Mouse (Mus musculus): ENCODE data around the gene Pdxk. TPM values are rescaled to one million over a fixed set of nuclear protein-coding genes. Genes with fewer than 3 reads are reported as not detected.
A peak's percentile ranks its signal among the peaks of the same experiment; 100 is the strongest.
"Not testable (repeated sequence)": the region's sequence is repeated elsewhere in the genome, so short reads cannot be mapped to it uniquely, and the experiment has no call there.

The Pdxk gene
- polyA plus RNA-seq, 1 experiment from 2014 or later = 12.4 TPM

DNA sequence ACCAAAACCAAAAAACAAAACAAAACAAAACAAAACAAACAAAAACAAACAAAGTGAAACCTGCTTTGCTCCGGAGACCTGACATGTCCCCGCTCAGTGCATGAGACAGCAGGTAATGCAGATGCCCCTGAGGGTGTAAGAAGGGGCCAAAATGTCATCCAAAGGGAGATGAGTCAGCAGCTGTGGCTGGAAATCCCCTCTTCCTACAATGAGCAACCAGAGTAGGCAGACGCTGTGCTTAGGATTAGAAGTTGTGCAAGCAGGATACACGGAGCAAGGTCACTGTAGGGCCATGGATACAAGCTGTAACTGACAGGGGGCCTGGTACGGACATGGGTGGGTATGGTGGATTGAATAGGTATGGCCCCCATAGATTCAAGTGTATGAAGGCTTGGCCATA lies 35.6 kb downstream of the Pdxk start:
- Histone ChIP-seq H3K27ac (ENCODE audit: low read length) (no peak overlapping the region), H3K36me3 (ENCODE audit: control insufficient read depth, insufficient read depth, low read length) (peaks cover 18% of the 10 kb centered on the region), H3K4me1 (ENCODE audit: control insufficient read depth, insufficient read depth, low read length) (peaks cover 11% of the 10 kb centered on the region), H3K9me3 (replicated peaks; ENCODE audit: control insufficient read depth, low read length) (no peaks in the 10 kb centered on the region), H3K27me3 (ENCODE audit: control insufficient read depth, insufficient read depth, low read length) (no peaks in the 10 kb centered on the region), H3K4me2 (ENCODE audit: low read depth, low read length) (no peak overlapping the region), H3K9ac (ENCODE audit: low read length) (no peak overlapping the region), H3K4me3 (replicated peaks; ENCODE audit: low read length) (no peak overlapping the region)
- ATAC-seq (ENCODE audit: insufficient read depth, low FRiP score) = no peak
- WGBS = 87% methylated on average over 5 of the region's 5 CpGs

DNA sequence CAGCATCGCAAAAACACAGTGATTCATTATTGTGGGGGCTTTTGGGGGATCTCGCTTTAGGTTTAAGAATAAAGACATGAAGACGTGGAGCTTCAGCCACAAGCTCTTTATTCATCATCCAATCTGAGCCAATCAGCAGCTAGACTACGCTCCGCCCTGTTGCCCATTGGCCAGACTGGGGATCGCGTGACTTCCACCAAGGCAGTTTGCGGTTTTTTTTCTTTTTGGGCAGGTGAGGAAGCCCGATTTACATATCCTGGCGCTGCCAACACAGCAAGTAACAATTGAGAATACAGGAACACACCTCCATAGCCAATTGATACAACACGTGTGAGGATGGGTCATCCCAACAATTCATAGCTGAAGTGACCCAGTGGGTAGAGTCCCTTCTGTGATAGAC lies 36.7 kb downstream of the Pdxk start:
- Histone ChIP-seq H3K27ac (ENCODE audit: low read length) (no peak overlapping the region), H3K4me1 (ENCODE audit: control insufficient read depth, insufficient read depth, low read length) (peaks cover 11% of the 10 kb centered on the region), H3K4me3 (replicated peaks; ENCODE audit: low read length) (no peak overlapping the region), H3K36me3 (ENCODE audit: control insufficient read depth, insufficient read depth, low read length) (peaks cover 18% of the 10 kb centered on the region), H3K27me3 (ENCODE audit: control insufficient read depth, insufficient read depth, low read length) (no peaks in the 10 kb centered on the region), H3K9me3 (replicated peaks; ENCODE audit: control insufficient read depth, low read length) (no peaks in the 10 kb centered on the region), H3K9ac (ENCODE audit: low read length) (no peak overlapping the region), H3K4me2 (ENCODE audit: low read depth, low read length) (no peak overlapping the region)
- ATAC-seq (ENCODE audit: insufficient read depth, low FRiP score) = no peak
- 92% methylated on average over 11 of the region's 11 CpGs for WGBS

DNA sequence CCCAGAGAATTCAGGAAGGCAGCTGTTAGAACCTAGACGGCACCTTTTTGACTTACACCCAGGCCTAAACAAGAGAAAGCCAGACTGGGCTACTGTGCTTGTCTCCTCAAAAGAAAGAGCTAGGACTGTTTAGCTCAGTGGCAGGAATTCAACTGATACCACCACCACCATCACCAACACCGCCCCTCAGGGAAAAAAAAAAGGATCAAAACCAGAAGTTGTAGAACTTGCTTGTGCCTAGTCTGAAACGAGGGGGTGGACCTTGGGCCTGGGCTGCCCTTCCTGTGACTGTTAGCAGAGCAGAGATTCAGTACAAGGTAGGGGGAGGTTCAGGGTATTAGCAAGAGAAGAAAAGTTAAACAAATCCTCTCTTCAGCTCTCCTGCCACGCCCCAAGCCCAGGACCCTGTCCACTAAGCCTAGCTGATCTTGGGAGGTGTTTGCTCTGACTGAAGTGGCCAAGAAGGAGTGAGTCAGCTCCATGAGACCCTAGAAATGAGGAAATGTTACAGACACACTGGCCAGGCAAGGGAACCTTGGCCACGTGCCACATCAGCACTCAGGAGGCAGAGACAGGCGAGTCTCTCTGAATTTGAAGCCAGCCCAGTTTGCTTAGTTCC lies 38.5 kb downstream of the Pdxk start:
- ATAC-seq (ENCODE audit: insufficient read depth, low FRiP score) = peak; percentile 38; the same call in 1 of the 2 replicates
- Histone ChIP-seq H3K27ac (ENCODE audit: low read length) (peak overlapping the region; percentile 96), H3K27me3 (ENCODE audit: control insufficient read depth, insufficient read depth, low read length) (no peaks in the 10 kb centered on the region), H3K4me3 (replicated peaks; ENCODE audit: low read length) (peak overlapping the region; percentile 98), H3K4me1 (ENCODE audit: control insufficient read depth, insufficient read depth, low read length) (peaks cover 11% of the 10 kb centered on the region), H3K9ac (ENCODE audit: low read length) (peak overlapping the region; percentile 96), H3K36me3 (ENCODE audit: control insufficient read depth, insufficient read depth, low read length) (peaks cover 18% of the 10 kb centered on the region), H3K9me3 (replicated peaks; ENCODE audit: control insufficient read depth, low read length) (no peaks in the 10 kb centered on the region), H3K4me2 (ENCODE audit: low read depth, low read length) (peak overlapping the region; percentile 80)
- 37% methylated on average over 6 of the region's 6 CpGs for WGBS

DNA sequence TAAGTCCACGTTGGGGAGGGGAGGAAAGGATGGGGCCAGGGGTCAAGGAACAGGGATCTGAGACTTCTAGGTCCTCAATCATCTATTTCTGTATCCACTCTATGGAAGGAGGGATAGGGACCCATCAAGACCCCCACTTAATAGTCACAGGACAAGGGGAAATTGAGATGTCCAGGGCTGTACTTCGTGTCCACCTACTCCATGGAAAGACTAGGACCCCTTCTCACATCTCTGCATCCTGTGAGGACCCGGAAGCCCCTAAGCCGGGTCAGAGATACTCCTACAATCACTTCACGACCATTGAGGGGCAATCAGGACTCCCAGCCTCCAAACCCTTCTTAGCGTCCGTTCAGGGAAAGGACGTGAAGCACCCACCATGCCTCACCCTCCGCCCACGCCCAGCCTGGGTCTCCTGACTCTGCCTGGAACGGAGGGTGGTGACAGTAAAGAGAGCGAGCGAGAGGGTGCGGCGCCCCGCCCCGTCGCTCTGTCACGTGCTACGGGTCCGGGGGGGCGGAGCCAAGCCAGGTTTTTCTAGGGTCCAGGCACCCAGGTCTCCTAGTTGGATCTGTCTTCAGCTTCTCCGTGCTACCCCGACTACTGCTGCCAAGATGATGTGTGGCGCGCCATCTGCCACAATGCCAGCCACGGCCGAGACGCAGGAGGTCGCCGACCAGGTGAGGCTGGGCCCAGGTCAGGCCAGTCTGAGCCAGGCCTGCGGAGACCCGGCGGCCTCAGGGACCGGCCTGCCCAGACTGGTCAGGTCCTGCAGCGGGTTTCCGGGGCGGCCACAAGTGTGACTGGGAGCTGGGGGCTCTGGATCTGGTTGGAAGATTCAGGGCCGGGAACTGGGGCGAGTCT lies 39.4 kb downstream of the Pdxk start, which contains the start of gene Cstb:
Cstb (plus strand) TSS at position 489 of the 861 bp plus-strand sequence.
- Histone ChIP-seq H3K9me3 (replicated peaks; ENCODE audit: control insufficient read depth, low read length) (no peaks in the 10 kb centered on the region), H3K27me3 (ENCODE audit: control insufficient read depth, insufficient read depth, low read length) (no peaks in the 10 kb centered on the region), H3K4me2 (ENCODE audit: low read depth, low read length) (peak within 1 kb of the TSS; percentile 80), H3K36me3 (ENCODE audit: control insufficient read depth, insufficient read depth, low read length) (peaks cover 18% of the 10 kb centered on the region), H3K4me3 (replicated peaks; ENCODE audit: low read length) (peak within 1 kb of the TSS; percentile 98), H3K4me1 (ENCODE audit: control insufficient read depth, insufficient read depth, low read length) (peaks cover 11% of the 10 kb centered on the region), H3K27ac (ENCODE audit: low read length) (peak within 1 kb of the TSS; percentile 96), H3K9ac (ENCODE audit: low read length) (peak within 1 kb of the TSS; percentile 96)
- peak; percentile 93 for ATAC-seq (ENCODE audit: insufficient read depth, low FRiP score)
- 2% methylated on average over 40 of the region's 40 CpGs for WGBS

DNA sequence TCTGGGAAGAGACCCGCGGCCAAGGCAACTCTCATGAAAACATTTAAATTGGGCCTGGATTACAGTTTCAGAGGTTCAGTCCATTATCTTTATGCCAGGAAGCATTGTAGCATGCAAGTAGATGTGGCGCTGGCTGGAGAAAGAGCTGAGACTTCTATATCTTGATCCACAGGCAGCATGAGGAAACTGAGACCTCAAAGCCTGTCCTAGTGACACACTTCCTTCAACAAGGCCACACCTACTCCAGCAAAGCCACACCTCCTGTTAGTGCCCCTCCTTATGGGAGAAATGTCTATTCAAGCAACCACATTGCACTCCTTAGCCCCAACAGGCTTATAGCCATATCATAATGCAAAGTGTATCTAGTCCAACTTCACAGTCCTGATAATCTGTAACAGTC lies 42.2 kb downstream of the Pdxk start:
- H3K36me3 ChIP-seq (ENCODE audit: control insufficient read depth, insufficient read depth, low read length) = peaks cover 8% of the 10 kb centered on the region
- H3K9ac ChIP-seq (ENCODE audit: low read length) = no peak overlapping the region
- no peak overlapping the region for H3K27ac ChIP-seq (ENCODE audit: low read length)
- ATAC-seq (ENCODE audit: insufficient read depth, low FRiP score) = no peak
- no peak overlapping the region for H3K4me2 ChIP-seq (ENCODE audit: low read depth, low read length)
- H3K27me3 ChIP-seq (ENCODE audit: control insufficient read depth, insufficient read depth, low read length) = no peaks in the 10 kb centered on the region
- peaks cover 11% of the 10 kb centered on the region for H3K4me1 ChIP-seq (ENCODE audit: control insufficient read depth, insufficient read depth, low read length)
- H3K4me3 ChIP-seq (replicated peaks; ENCODE audit: low read length) = no peak overlapping the region
- H3K9me3 ChIP-seq (replicated peaks; ENCODE audit: control insufficient read depth, low read length) = no peaks in the 10 kb centered on the region
- WGBS = 85% methylated on average over 3 of the region's 3 CpGs

DNA sequence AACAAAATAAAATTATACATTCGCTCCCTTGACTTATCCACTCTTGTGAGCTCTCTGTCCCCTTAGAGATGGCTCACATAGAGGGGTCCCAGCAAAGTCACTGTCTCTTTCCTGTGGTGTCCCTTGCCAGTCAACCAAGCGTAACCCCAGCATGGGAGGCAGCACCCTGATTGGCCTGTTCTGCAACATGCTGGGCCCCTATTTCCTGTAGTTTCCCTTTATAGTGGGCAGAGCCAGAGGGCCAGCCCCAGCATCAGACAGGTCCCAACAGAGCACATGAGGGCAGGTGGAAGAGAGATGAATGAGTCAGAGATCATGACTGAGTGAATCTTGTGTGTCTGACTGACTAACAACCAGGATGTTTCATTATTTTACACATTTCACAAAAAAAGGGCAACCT lies 43.8 kb downstream of the Pdxk start:
- Histone ChIP-seq H3K9ac (ENCODE audit: low read length) (no peak overlapping the region), H3K27ac (ENCODE audit: low read length) (peak overlapping the region; percentile 69), H3K27me3 (ENCODE audit: control insufficient read depth, insufficient read depth, low read length) (no peaks in the 10 kb centered on the region), H3K4me1 (ENCODE audit: control insufficient read depth, insufficient read depth, low read length) (peaks cover 6% of the 10 kb centered on the region; the same call in 1 of the 2 replicates), H3K36me3 (ENCODE audit: control insufficient read depth, insufficient read depth, low read length) (no peaks in the 10 kb centered on the region), H3K4me3 (replicated peaks; ENCODE audit: low read length) (no peak overlapping the region), H3K4me2 (ENCODE audit: low read depth, low read length) (no peak overlapping the region), H3K9me3 (replicated peaks; ENCODE audit: control insufficient read depth, low read length) (no peaks in the 10 kb centered on the region)
- ATAC-seq (ENCODE audit: insufficient read depth, low FRiP score) = no peak
- 85% methylated on average over 2 of the region's 2 CpGs for WGBS

DNA sequence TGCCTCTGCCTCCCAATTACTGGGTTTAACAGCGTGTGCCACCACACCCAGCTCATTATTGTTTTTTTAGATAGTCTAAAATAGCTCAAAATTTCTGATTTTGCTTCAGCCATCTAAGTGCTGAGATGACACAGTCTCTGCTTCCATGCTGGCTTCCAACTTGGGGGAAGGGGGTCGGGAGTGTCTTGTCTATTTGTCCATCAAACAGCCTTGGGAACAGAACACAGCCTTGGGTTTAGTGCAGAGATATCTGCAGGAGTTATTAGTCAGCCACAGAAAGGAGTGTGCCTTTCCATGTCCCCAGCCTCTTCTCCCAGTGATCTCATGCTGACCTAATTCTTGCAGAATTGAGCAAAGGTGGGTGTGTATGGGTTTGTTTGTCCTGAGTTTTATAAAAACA lies 46.0 kb downstream of the Pdxk start:
- Histone ChIP-seq H3K27ac (ENCODE audit: low read length) (no peak overlapping the region), H3K9ac (ENCODE audit: low read length) (no peak overlapping the region), H3K9me3 (replicated peaks; ENCODE audit: control insufficient read depth, low read length) (no peaks in the 10 kb centered on the region), H3K36me3 (ENCODE audit: control insufficient read depth, insufficient read depth, low read length) (no peaks in the 10 kb centered on the region), H3K4me1 (ENCODE audit: control insufficient read depth, insufficient read depth, low read length) (no peaks in the 10 kb centered on the region), H3K27me3 (ENCODE audit: control insufficient read depth, insufficient read depth, low read length) (no peaks in the 10 kb centered on the region), H3K4me3 (replicated peaks; ENCODE audit: low read length) (no peak overlapping the region), H3K4me2 (ENCODE audit: low read depth, low read length) (no peak overlapping the region)
- WGBS = 82% methylated on average over 2 of the region's 2 CpGs
- no peak for ATAC-seq (ENCODE audit: insufficient read depth, low FRiP score)

DNA sequence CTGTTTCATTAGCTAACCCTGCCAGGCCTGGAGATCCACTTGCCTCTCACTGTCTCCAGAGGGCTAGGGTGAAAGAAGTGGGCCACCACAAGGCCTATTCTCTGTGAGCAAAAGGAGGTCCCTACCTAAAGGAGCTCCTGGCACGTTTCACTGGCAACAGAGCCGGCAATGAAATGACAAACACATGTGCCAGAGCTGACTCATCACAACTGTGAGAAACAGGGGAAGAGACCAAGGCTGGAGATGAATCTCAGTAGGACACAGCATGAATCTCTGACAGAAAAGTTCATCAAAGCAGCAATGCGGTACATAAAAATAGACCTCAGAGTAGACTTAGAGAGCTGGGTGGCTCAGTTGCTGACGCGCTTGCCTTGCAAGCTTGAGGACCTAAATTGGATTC lies 46.9 kb downstream of the Pdxk start:
- Histone ChIP-seq H3K4me1 (ENCODE audit: control insufficient read depth, insufficient read depth, low read length) (0 out of 2 replicates have a peak, but pooled peaks cover 6% of the 10 kb centered on the region), H3K27me3 (ENCODE audit: control insufficient read depth, insufficient read depth, low read length) (no peaks in the 10 kb centered on the region), H3K27ac (ENCODE audit: low read length) (no peak overlapping the region), H3K4me3 (replicated peaks; ENCODE audit: low read length) (no peak overlapping the region), H3K36me3 (ENCODE audit: control insufficient read depth, insufficient read depth, low read length) (no peaks in the 10 kb centered on the region), H3K9ac (ENCODE audit: low read length) (no peak overlapping the region), H3K4me2 (ENCODE audit: low read depth, low read length) (no peak overlapping the region), H3K9me3 (replicated peaks; ENCODE audit: control insufficient read depth, low read length) (no peaks in the 10 kb centered on the region)
- ATAC-seq (ENCODE audit: insufficient read depth, low FRiP score) = no peak
- WGBS = 63% methylated on average over 5 of the region's 5 CpGs

DNA sequence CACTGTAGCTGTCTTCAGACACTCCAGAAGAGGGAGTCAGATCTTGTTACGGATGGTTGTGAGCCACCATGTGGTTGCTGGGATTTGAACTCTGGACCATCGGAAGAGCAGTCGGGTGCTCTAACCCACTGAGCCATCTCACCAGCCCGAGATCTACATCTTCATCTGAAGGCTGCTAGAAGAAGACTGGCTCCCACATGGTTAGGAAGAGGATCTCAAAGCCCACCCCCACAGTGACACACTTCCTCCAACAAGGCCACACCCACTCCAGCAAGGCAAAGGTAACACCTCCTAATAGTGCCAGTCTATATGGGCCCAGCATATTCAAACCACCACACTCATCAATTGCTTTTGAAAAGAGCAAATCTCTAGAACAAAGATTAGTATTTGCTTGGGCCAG lies 49.8 kb downstream of the Pdxk start:
- not testable (repeated sequence) for H3K4me2 ChIP-seq (ENCODE audit: low read depth, low read length); H3K4me3 ChIP-seq (replicated peaks; ENCODE audit: low read length); H3K27ac ChIP-seq (ENCODE audit: low read length); ATAC-seq (ENCODE audit: insufficient read depth, low FRiP score); H3K27me3 ChIP-seq (ENCODE audit: control insufficient read depth, insufficient read depth, low read length); H3K36me3 ChIP-seq (ENCODE audit: control insufficient read depth, insufficient read depth, low read length); H3K9me3 ChIP-seq (replicated peaks; ENCODE audit: control insufficient read depth, low read length); H3K9ac ChIP-seq (ENCODE audit: low read length)
- H3K4me1 ChIP-seq (ENCODE audit: control insufficient read depth, insufficient read depth, low read length) = peaks cover 13% of the 10 kb centered on the region; the same call in 1 of the 2 replicates
- WGBS = 80% methylated on average over 3 of the region's 4 CpGs

All from stomach, embryonic 16.5 days (tissue).